Mouse (Mus musculus): ENCODE measurements around the gene Sp1. TPM values are rescaled to one million over a fixed set of nuclear protein-coding genes. Genes with fewer than 3 reads are reported as not detected.

The Sp1 gene
- polyA plus RNA-seq, 1 experiment from 2014 or later = 5.6 TPM

DNA sequence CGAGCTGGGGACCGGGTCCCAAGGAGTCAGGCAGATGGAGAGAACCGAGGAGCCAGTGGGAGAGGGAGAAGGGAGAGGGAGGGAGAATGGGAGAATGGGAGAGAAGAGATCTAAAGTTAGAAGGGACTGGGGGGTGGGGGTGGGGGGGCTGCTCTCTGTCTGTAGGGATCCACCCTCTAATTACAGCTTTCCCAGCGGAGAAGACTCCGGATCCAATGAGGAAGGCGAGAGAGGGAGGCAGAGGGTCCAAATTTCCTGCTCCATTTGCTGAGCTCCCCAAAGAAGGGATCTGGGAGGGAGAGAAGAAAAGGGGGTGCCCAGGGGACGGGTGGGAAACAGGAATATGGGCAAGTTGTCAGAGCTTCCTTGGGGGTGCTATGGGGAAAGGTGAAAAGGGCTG, 39.7 kb upstream of the Sp1 start:
- H3K27ac ChIP-seq (ENCODE audit: low read depth, low read length) = no peak overlapping the region
- H3K4me2 ChIP-seq (replicated peaks; ENCODE audit: low read depth) = peak overlapping the region; percentile 37
- H3K36me3 ChIP-seq (ENCODE audit: control insufficient read depth, insufficient read depth) = no peaks in the 10 kb centered on the region
- peaks cover 10% of the 10 kb centered on the region; the same call in 1 of the 2 replicates for H3K27me3 ChIP-seq (replicated peaks; ENCODE audit: control insufficient read depth, insufficient read depth, low read length)
- no peaks in the 10 kb centered on the region for H3K4me1 ChIP-seq (replicated peaks; ENCODE audit: control insufficient read depth, insufficient read depth, low read length)
- no peak for TF ChIP-seq CTCF (IDR thresholded peaks at IDR 0.05; ENCODE audit: low read depth)
- no peaks in the 10 kb centered on the region for H3K9me3 ChIP-seq (ENCODE audit: control insufficient read depth)
- no peak for ATAC-seq
- WGBS = 18% methylated on average over 7 of the region's 7 CpGs
- H3K9ac ChIP-seq (ENCODE audit: low read depth, low read length) = no peak overlapping the region
- peak overlapping the region; percentile 11; the same call in 1 of the 2 replicates for H3K4me3 ChIP-seq (ENCODE audit: low read depth, low read length)

DNA sequence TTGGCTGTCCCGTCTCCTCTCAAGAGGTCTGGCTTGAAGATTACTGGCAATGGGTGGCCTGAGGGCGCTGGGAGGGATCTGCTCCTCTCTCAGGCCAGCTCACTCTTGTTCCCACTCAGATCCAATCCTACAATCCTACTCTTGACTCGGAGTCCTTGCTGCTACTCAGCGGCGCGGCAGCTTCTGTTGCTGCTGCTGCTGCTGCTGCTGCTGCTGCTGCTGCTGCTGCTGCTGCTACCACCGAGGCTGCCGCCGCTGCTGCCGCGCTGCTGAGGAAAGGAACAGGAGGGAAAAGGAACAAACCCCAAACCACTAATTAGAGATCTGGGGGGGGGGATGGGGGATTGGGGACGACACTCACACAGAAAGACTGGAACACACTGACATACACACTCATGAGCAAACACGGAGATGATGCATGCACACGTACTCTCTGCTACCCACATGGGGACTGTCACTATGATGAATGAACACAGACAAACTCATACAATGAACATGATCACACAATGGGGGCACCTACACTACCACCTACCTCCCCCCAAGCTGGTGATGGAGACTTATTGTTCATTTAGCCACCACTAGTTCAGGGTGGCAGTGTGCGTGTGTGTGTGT, 39.1 kb upstream of the Sp1 start, which contains the start of gene Sp7:
Gene Sp7, minus strand, starts transcription at position 450 of the 612 bp plus-strand sequence.
- Histone ChIP-seq H3K27ac (ENCODE audit: low read depth, low read length) (no peak within 1 kb of the TSS), H3K36me3 (ENCODE audit: control insufficient read depth, insufficient read depth) (no peaks in the 10 kb centered on the region), H3K4me3 (ENCODE audit: low read depth, low read length) (peak within 1 kb of the TSS; percentile 11; the same call in 1 of the 2 replicates), H3K9me3 (ENCODE audit: control insufficient read depth) (no peaks in the 10 kb centered on the region), H3K4me2 (replicated peaks; ENCODE audit: low read depth) (peak within 1 kb of the TSS; percentile 37), H3K27me3 (replicated peaks; ENCODE audit: control insufficient read depth, insufficient read depth, low read length) (peaks cover 10% of the 10 kb centered on the region; the same call in 1 of the 2 replicates), H3K9ac (ENCODE audit: low read depth, low read length) (no peak within 1 kb of the TSS), H3K4me1 (replicated peaks; ENCODE audit: control insufficient read depth, insufficient read depth, low read length) (no peaks in the 10 kb centered on the region)
- no peak for TF ChIP-seq CTCF (IDR thresholded peaks at IDR 0.05; ENCODE audit: low read depth)
- WGBS = 6% methylated on average over 15 of the region's 15 CpGs
- no peak for ATAC-seq

DNA sequence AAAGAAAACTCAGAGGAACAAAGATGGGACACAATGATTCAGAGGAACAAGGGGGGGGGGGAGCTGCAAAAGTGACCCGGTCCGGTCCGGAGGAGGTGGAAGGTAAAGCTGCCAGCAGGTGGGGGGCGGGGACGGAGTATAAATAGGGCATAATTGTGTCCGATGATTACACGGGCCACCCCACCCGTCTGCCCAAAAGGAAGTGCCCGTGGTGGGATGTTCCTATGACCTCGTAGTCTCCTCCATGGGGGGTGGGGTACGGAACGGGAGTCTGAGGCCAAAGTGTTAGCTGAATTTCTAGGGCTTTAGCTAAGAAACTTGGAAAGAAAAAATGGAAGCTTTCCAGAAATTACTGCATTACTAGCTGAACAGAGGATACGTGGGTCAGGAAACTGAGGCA, 36.0 kb upstream of the Sp1 start:
- no peak overlapping the region for H3K27ac ChIP-seq (ENCODE audit: low read depth, low read length)
- 20% methylated on average over 13 of the region's 13 CpGs for WGBS
- no peak overlapping the region for H3K4me2 ChIP-seq (replicated peaks; ENCODE audit: low read depth)
- H3K36me3 ChIP-seq (ENCODE audit: control insufficient read depth, insufficient read depth) = no peaks in the 10 kb centered on the region
- H3K27me3 ChIP-seq (replicated peaks; ENCODE audit: control insufficient read depth, insufficient read depth, low read length) = no peaks in the 10 kb centered on the region; the same call in 1 of the 2 replicates
- no peaks in the 10 kb centered on the region for H3K4me1 ChIP-seq (replicated peaks; ENCODE audit: control insufficient read depth, insufficient read depth, low read length)
- no peak for TF ChIP-seq CTCF (IDR thresholded peaks at IDR 0.05; ENCODE audit: low read depth)
- no peak overlapping the region for H3K9ac ChIP-seq (ENCODE audit: low read depth, low read length)
- H3K9me3 ChIP-seq (ENCODE audit: control insufficient read depth) = no peaks in the 10 kb centered on the region
- H3K4me3 ChIP-seq (ENCODE audit: low read depth, low read length) = no peak overlapping the region
- no peak for ATAC-seq

DNA sequence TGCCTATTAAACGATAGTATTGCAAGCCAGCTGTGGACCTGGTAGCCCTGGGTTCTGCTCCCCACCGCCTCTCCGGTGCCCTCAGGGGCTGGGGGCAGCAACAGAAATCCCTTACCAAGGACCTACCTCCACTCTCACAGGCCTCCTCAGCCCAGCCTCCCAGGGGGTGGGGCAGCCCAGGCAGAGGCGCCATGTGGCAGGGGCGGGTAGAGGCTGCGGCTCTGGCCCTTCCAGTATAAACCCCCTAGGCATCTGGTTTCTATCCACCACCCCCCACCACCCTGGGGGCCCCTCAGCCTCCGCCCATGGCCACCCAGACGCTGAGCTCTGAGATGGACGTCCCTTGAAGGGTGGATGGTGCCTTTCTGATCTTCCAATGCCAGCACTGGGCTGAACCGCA, 35.2 kb upstream of the Sp1 start:
- Histone ChIP-seq H3K27ac (ENCODE audit: low read depth, low read length) (no peak overlapping the region), H3K27me3 (replicated peaks; ENCODE audit: control insufficient read depth, insufficient read depth, low read length) (no peaks in the 10 kb centered on the region; the same call in 1 of the 2 replicates), H3K9ac (ENCODE audit: low read depth, low read length) (0 out of 2 replicates have a peak overlapping the region, but pooled peaks have one; percentile 0), H3K4me3 (ENCODE audit: low read depth, low read length) (no peak overlapping the region), H3K4me1 (replicated peaks; ENCODE audit: control insufficient read depth, insufficient read depth, low read length) (no peaks in the 10 kb centered on the region), H3K36me3 (ENCODE audit: control insufficient read depth, insufficient read depth) (no peaks in the 10 kb centered on the region), H3K9me3 (ENCODE audit: control insufficient read depth) (no peaks in the 10 kb centered on the region), H3K4me2 (replicated peaks; ENCODE audit: low read depth) (0 out of 2 replicates have a peak overlapping the region, but pooled peaks have one; percentile 9)
- 5% methylated on average over 10 of the region's 10 CpGs for WGBS
- ATAC-seq = peak; percentile 31; the same call in 1 of the 2 replicates
- TF ChIP-seq CTCF (IDR thresholded peaks at IDR 0.05; ENCODE audit: low read depth) = no peak

DNA sequence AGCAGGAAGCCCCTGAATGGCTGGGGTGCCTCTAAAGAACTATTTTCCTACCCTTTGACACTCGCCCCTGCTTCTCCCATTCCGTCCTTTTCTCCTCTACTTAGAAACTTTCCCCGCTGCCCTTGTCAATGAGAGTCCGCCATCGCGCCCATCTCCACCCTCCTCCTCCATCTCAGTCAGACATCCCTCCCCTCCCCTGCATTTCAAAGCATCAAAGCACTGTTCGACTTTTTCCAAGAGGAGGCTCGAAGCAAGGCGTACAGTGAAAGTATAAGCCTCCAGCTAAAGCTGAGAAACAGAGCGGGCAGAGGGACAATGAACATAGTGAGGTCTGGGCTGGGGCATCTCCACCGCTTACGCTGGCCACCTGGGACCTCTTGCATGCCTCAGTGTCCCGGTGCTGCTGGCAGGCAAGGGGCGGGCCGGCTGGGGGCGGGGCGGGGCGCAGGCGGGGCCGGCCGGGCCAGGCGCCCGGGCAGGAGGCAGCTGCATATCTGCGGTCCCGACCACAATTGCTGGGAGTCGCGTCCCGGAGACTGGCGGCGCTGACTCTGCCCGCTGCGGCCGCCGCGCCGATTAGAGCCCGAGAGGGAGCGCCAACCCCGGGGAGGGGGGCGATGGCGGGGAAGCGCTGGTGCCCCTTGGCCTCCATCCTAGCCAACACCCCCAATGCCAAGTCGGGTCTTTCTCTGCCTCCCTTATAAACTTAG, 29.3 kb upstream of the Sp1 start:
- Histone ChIP-seq H3K4me3 (ENCODE audit: low read depth, low read length) (peak overlapping the region; percentile 66), H3K27ac (ENCODE audit: low read depth, low read length) (peak overlapping the region; percentile 35; the same call in 1 of the 2 replicates), H3K4me2 (replicated peaks; ENCODE audit: low read depth) (peak overlapping the region; percentile 99), H3K9me3 (ENCODE audit: control insufficient read depth) (no peaks in the 10 kb centered on the region), H3K4me1 (replicated peaks; ENCODE audit: control insufficient read depth, insufficient read depth, low read length) (0 out of 2 replicates have a peak, but pooled peaks cover 4% of the 10 kb centered on the region), H3K36me3 (ENCODE audit: control insufficient read depth, insufficient read depth) (no peaks in the 10 kb centered on the region), H3K9ac (ENCODE audit: low read depth, low read length) (peak overlapping the region; percentile 58), H3K27me3 (replicated peaks; ENCODE audit: control insufficient read depth, insufficient read depth, low read length) (no peaks in the 10 kb centered on the region)
- peak; percentile 43 for ATAC-seq
- WGBS = 2% methylated on average over 42 of the region's 43 CpGs
- no peak for TF ChIP-seq CTCF (IDR thresholded peaks at IDR 0.05; ENCODE audit: low read depth)

DNA sequence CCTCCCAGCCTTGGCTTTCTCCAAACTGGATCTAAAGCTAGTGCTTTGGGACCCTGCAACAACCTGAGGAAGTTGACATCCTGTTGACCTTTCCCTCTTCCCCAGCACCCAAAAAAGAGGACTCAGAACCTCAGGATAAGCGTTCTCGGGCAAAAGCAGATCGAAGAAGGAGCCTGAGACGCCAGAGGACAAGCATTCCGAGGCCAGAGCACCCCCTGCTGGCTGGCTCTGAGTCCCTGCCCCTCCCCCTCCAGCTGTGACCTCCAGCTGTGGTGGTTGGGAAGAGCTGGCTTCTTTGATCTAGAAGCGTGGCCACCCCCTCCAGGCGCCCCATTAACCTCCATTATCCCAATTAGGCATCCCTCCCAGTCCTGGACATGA, 28.8 kb upstream of the Sp1 start:
- TF ChIP-seq CTCF (IDR thresholded peaks at IDR 0.05; ENCODE audit: low read depth) = peak; percentile 97
- H3K4me2 ChIP-seq (replicated peaks; ENCODE audit: low read depth) = peak overlapping the region; percentile 99
- no peaks in the 10 kb centered on the region for H3K36me3 ChIP-seq (ENCODE audit: control insufficient read depth, insufficient read depth)
- 0% methylated on average over 7 of the region's 7 CpGs for WGBS
- H3K4me3 ChIP-seq (ENCODE audit: low read depth, low read length) = peak overlapping the region; percentile 66
- 0 out of 2 replicates have a peak, but pooled peaks cover 4% of the 10 kb centered on the region for H3K4me1 ChIP-seq (replicated peaks; ENCODE audit: control insufficient read depth, insufficient read depth, low read length)
- H3K9ac ChIP-seq (ENCODE audit: low read depth, low read length) = peak overlapping the region; percentile 58
- peak overlapping the region; percentile 35; the same call in 1 of the 2 replicates for H3K27ac ChIP-seq (ENCODE audit: low read depth, low read length)
- peak; percentile 68 for ATAC-seq
- H3K9me3 ChIP-seq (ENCODE audit: control insufficient read depth) = no peaks in the 10 kb centered on the region
- H3K27me3 ChIP-seq (replicated peaks; ENCODE audit: control insufficient read depth, insufficient read depth, low read length) = no peaks in the 10 kb centered on the region
